Mouse (Mus musculus): ENCODE data around the gene Tgm3.

DNA sequence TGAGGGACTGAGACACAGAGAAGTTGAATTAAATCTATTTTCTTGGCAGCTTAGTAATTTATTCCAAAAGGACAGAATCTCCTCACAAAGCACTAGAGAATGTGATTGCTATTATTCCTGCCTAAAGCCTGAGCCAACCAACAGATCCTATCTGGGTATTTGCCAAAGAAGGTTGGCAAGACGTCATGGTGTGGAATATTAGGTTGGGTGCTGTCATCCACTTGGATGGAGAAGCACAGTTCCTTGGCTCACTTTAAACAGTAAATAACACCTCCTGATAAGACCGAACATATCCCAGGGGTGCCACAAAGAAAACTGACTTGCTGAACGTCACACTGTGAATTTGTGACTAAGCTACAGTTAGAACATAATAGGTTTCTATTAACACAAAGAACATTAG is 20.5 kb downstream of the Tgm3 start:
- no peak for TF ChIP-seq POLR2A (IDR thresholded peaks at IDR 0.05; ENCODE audit: control insufficient read depth, low read depth, low read length)
- no peak for TF ChIP-seq CTCF (IDR thresholded peaks at IDR 0.05; ENCODE audit: control insufficient read depth, insufficient read depth, insufficient replicate concordance, low read depth, low read length)

Data from testis, adult 2 months (tissue).